Mouse (Mus musculus) spleen, postnatal 36 days (tissue): ENCODE results near the gene Olfr1223.
"Not testable (repeated sequence)": the region's sequence is repeated elsewhere in the genome, so short reads cannot be mapped to it uniquely, and the experiment has no call there.

Experiments used
- DNase-seq, 2 experiments: peaks; one replicate each; pipeline ENCODE4 v3.0.0; 2022; ENCODE audit warnings: low spot score in 2 of 2, mixed read lengths in 1 of 2

The Olfr1223 gene

GRCm38 (mm10) chr2:89151460-89151859 is at the start of gene Olfr1223:
Olfr1223 (minus strand) TSS chr2:89151560.
- DNase-seq: no peak

- DNase-seq: no peak
These were observed 48.6 kb upstream of the Olfr1223 start, which contains the start of gene Olfr1226 for GRCm38 (mm10) chr2:89199948-89200347. Olfr1226 (minus strand) TSS chr2:89200048.

GRCm38 (mm10) chr2:89196325-89196982 is 45.1 kb upstream of the Olfr1223 start:
- DNase-seq: no peak

DNA sequence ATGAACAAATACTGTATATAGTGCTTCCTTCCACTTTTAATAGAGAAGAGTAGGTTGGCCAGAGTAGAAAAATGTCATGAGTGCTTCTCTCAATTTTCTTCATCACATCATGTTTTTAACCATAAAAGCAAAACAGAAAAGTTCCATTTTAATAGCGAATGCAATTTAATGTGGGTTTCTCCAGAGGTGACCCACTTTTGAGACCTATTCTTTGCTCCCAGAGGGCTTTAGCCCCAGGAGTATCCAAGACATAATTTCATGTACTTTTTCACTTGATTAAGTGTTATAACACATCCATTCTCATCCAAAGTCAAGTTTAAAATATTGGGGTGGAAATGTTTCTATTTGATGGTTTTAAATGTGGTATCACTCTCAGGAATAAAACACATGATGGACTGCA is 23.2 kb upstream of the Olfr1223 start, which contains the start of gene Olfr1225:
TSS of gene Olfr1225 (minus strand) at position 101 of the 400 bp plus-strand sequence.
- no peak for DNase-seq

GRCm38 (mm10) chr2:89164711-89165110 is 13.4 kb upstream of the Olfr1223 start:
- DNase-seq: not testable (repeated sequence)

DNA sequence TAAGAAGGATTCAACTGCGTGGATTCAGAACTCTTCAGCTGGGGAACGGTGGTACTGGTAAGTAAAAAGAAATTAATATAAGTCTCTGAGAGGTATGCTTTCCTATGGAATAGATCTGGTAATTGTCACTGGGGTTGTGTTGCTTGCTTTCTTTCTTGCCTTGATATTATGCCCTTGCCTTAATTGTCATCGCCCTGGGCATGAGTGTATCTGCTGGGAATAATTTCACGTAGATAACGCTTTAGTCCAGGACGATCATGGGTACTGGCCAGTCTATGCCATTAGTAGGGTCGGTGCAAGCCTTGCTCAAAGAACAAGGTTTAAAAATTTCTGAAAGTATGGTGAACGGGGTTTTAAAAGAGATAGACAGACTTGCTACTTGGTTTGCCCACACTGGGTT is 12.6 kb upstream of the Olfr1223 start, which contains the start of gene Olfr1224-ps1:
TSS of gene Olfr1224-ps1 (minus strand) at position 101 of the 400 bp plus-strand sequence.
- not testable (repeated sequence) for DNase-seq

- DNase-seq: no peak
These were observed 18.4 kb downstream of the Olfr1223 start, which contains the start of gene Olfr1222 for GRCm38 (mm10) chr2:89132954-89133353. Olfr1222 (minus strand) TSS chr2:89133054.

DNA sequence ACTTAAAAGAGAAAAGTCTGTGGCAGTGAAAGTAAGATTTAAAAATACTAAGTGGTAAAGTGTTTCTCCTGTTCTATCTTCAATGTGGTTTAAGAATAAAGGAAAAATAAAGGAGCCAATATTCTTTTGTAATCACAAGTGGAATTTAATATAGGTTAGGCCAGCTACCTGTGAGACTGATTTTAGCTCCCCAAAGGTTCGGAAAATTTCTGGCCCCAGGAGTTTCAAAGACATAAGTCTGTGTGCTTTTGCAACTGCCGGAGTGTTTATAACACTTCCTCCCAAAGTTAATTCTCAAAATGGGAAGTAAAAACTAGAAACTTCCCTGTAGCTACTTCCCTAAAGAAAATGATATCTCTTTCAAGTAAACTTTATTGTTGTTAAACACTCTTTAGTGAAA is 34.2 kb downstream of the Olfr1223 start, which contains the start of gene Olfr1221:
TSS of gene Olfr1221 (minus strand) at position 101 of the 400 bp plus-strand sequence.
- DNase-seq: no peak

DNA sequence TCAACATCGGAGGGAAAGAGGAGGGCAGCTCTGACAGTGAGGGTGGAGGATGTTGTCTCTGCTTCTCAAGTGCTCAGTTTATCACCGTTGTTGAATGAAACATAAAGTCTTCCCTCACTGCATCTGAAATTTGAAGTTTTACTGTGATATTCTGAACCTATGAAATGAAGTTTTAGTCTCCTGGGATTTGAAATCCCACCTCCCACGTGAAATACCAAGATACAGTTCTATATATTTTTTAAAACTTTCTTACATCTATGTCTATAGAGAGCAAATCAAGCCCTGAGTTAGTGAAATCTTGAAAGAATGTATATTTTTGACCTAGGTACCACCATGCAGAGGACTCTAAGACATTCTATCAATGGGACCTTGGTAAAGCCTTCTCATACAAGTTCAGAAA is 44.6 kb downstream of the Olfr1223 start, which contains the start of gene Olfr1220:
TSS of gene Olfr1220 (minus strand) at position 101 of the 400 bp plus-strand sequence.
- no peak for DNase-seq

GRCm38 (mm10) chr2:89105651-89106050 is 45.7 kb downstream of the Olfr1223 start:
- no peak for DNase-seq

GRCm38 (mm10) chr2:89093848-89094247 is 57.5 kb downstream of the Olfr1223 start:
- no peak for DNase-seq
